Mouse (Mus musculus) adipocyte (in vitro differentiated cells): ENCODE results near the gene Prmt8.

ENCODE experiments used
- DNase-seq: peaks from one replicate; pipeline ENCODE4 v3.0.0-alpha.2; 2016; ENCODE audit warnings: low spot score

Prmt8 gene

GRCm38 (mm10) chr6:127739921-127740320, 29.4 kb downstream of the Prmt8 start:
- no peak for DNase-seq

GRCm38 (mm10) chr6:127735130-127735981, 33.9 kb downstream of the Prmt8 start:
- DNase-seq, result no peak

GRCm38 (mm10) chr6:127723126-127723525, 46.1 kb downstream of the Prmt8 start:
- DNase-seq, result no peak

- no peak for DNase-seq
Observed at GRCm38 (mm10) chr6:127719875-127720274, 49.4 kb downstream of the Prmt8 start.

GRCm38 (mm10) chr6:127717239-127718137, 51.8 kb downstream of the Prmt8 start:
- DNase-seq, result no peak

- DNase-seq, result no peak
Observed at GRCm38 (mm10) chr6:127715428-127715827, 53.8 kb downstream of the Prmt8 start.

GRCm38 (mm10) chr6:127714906-127715305, 54.4 kb downstream of the Prmt8 start:
- no peak for DNase-seq

GRCm38 (mm10) chr6:127708218-127708628, 61.0 kb downstream of the Prmt8 start:
- DNase-seq, result no peak

GRCm38 (mm10) chr6:127701036-127701783, 68.1 kb downstream of the Prmt8 start:
- DNase-seq, result no peak

- no peak for DNase-seq
Observed at GRCm38 (mm10) chr6:127693681-127694080, 75.6 kb downstream of the Prmt8 start.

- DNase-seq, result no peak
Observed at GRCm38 (mm10) chr6:127692298-127692697, 77.0 kb downstream of the Prmt8 start.

GRCm38 (mm10) chr6:127687181-127687860, 82.0 kb downstream of the Prmt8 start:
- DNase-seq, result no peak

GRCm38 (mm10) chr6:127684981-127685380, 84.3 kb downstream of the Prmt8 start:
- DNase-seq, result peak; percentile 85

- no peak for DNase-seq
Observed at GRCm38 (mm10) chr6:127683561-127683960, 85.7 kb downstream of the Prmt8 start.

GRCm38 (mm10) chr6:127680784-127681183, 88.5 kb downstream of the Prmt8 start:
- DNase-seq, result no peak

- no peak for DNase-seq
Observed at GRCm38 (mm10) chr6:127678998-127679397, 90.3 kb downstream of the Prmt8 start.

- DNase-seq, result no peak
Observed at GRCm38 (mm10) chr6:127678320-127678719, 91.0 kb downstream of the Prmt8 start.

- no peak for DNase-seq
Observed at GRCm38 (mm10) chr6:127676866-127677265, 92.4 kb downstream of the Prmt8 start.

GRCm38 (mm10) chr6:127672071-127672470, 97.2 kb downstream of the Prmt8 start:
- no peak for DNase-seq

GRCm38 (mm10) chr6:127670031-127670430, 99.2 kb downstream of the Prmt8 start:
- DNase-seq, result no peak

GRCm38 (mm10) chr6:127669313-127669712, 100.0 kb downstream of the Prmt8 start:
- DNase-seq, result no peak

- no peak for DNase-seq
Observed at GRCm38 (mm10) chr6:127663263-127663662, 106.0 kb downstream of the Prmt8 start.
